Mouse (Mus musculus): ENCODE results near the gene Setd1a. TPM values are rescaled to one million over a fixed set of nuclear protein-coding genes. Genes with fewer than 3 reads are reported as not detected.
A peak's percentile ranks its signal among the peaks of the same experiment; 100 is the strongest.

The Setd1a gene
- polyA plus RNA-seq, 1 experiment from 2014 or later, result 20.7 TPM

- Histone ChIP-seq H3K36me3 (ENCODE audit: control insufficient read depth, insufficient read depth) (peaks cover 20% of the 10 kb centered on the region), H3K4me3 (replicated peaks; ENCODE audit: low read length) (no peak overlapping the region), H3K4me2 (ENCODE audit: low read length) (no peak overlapping the region), H3K27me3 (replicated peaks; ENCODE audit: control insufficient read depth, insufficient read depth, low read length) (no peaks in the 10 kb centered on the region), H3K27ac (ENCODE audit: low read length) (no peak overlapping the region), H3K9ac (replicated peaks; ENCODE audit: low read depth, low read length) (no peak overlapping the region), H3K4me1 (replicated peaks; ENCODE audit: control insufficient read depth, insufficient read depth, low read length) (no peaks in the 10 kb centered on the region), H3K9me3 (ENCODE audit: control insufficient read depth, low read length) (no peaks in the 10 kb centered on the region)
- ATAC-seq, result no peak
- 46% methylated on average over 7 of the region's 7 CpGs for WGBS
Measured at GRCm38 (mm10) chr7:127761026-127761425, 15.4 kb upstream of the Setd1a start.

GRCm38 (mm10) chr7:127763642-127764041 is 12.8 kb upstream of the Setd1a start:
- no peaks in the 10 kb centered on the region for H3K27me3 ChIP-seq (replicated peaks; ENCODE audit: control insufficient read depth, insufficient read depth, low read length)
- H3K4me1 ChIP-seq (replicated peaks; ENCODE audit: control insufficient read depth, insufficient read depth, low read length), result peaks cover 4% of the 10 kb centered on the region
- ATAC-seq, result no peak
- H3K4me2 ChIP-seq (ENCODE audit: low read length), result no peak overlapping the region
- 91% methylated on average over 4 of the region's 4 CpGs for WGBS
- no peak overlapping the region for H3K27ac ChIP-seq (ENCODE audit: low read length)
- H3K9ac ChIP-seq (replicated peaks; ENCODE audit: low read depth, low read length), result no peak overlapping the region
- H3K9me3 ChIP-seq (ENCODE audit: control insufficient read depth, low read length), result no peaks in the 10 kb centered on the region
- H3K4me3 ChIP-seq (replicated peaks; ENCODE audit: low read length), result no peak overlapping the region
- H3K36me3 ChIP-seq (ENCODE audit: control insufficient read depth, insufficient read depth), result peaks cover 29% of the 10 kb centered on the region

- ATAC-seq, result no peak
- no peak overlapping the region for H3K27ac ChIP-seq (ENCODE audit: low read length)
- no peak overlapping the region for H3K9ac ChIP-seq (replicated peaks; ENCODE audit: low read depth, low read length)
- H3K36me3 ChIP-seq (ENCODE audit: control insufficient read depth, insufficient read depth), result peaks cover 29% of the 10 kb centered on the region
- H3K27me3 ChIP-seq (replicated peaks; ENCODE audit: control insufficient read depth, insufficient read depth, low read length), result no peaks in the 10 kb centered on the region
- no peak overlapping the region for H3K4me2 ChIP-seq (ENCODE audit: low read length)
- WGBS, result 91% methylated on average over 2 of the region's 2 CpGs
- H3K9me3 ChIP-seq (ENCODE audit: control insufficient read depth, low read length), result no peaks in the 10 kb centered on the region
- H3K4me1 ChIP-seq (replicated peaks; ENCODE audit: control insufficient read depth, insufficient read depth, low read length), result peaks cover 23% of the 10 kb centered on the region
- H3K4me3 ChIP-seq (replicated peaks; ENCODE audit: low read length), result no peak overlapping the region
Measured at GRCm38 (mm10) chr7:127765756-127766155, 10.7 kb upstream of the Setd1a start.

- no peak for ATAC-seq
- Histone ChIP-seq H3K27ac (ENCODE audit: low read length) (no peak overlapping the region), H3K36me3 (ENCODE audit: control insufficient read depth, insufficient read depth) (peaks cover 29% of the 10 kb centered on the region), H3K9me3 (ENCODE audit: control insufficient read depth, low read length) (no peaks in the 10 kb centered on the region), H3K9ac (replicated peaks; ENCODE audit: low read depth, low read length) (no peak overlapping the region), H3K4me3 (replicated peaks; ENCODE audit: low read length) (no peak overlapping the region), H3K4me2 (ENCODE audit: low read length) (no peak overlapping the region), H3K27me3 (replicated peaks; ENCODE audit: control insufficient read depth, insufficient read depth, low read length) (no peaks in the 10 kb centered on the region), H3K4me1 (replicated peaks; ENCODE audit: control insufficient read depth, insufficient read depth, low read length) (peaks cover 24% of the 10 kb centered on the region)
- WGBS, result 83% methylated on average over 17 of the region's 17 CpGs
Measured at GRCm38 (mm10) chr7:127766851-127767609, 9.4 kb upstream of the Setd1a start.

GRCm38 (mm10) chr7:127767671-127768345 is 8.7 kb upstream of the Setd1a start:
- Histone ChIP-seq H3K4me3 (replicated peaks; ENCODE audit: low read length) (no peak overlapping the region), H3K4me2 (ENCODE audit: low read length) (no peak overlapping the region), H3K4me1 (replicated peaks; ENCODE audit: control insufficient read depth, insufficient read depth, low read length) (peaks cover 24% of the 10 kb centered on the region), H3K9me3 (ENCODE audit: control insufficient read depth, low read length) (no peaks in the 10 kb centered on the region), H3K27ac (ENCODE audit: low read length) (no peak overlapping the region), H3K27me3 (replicated peaks; ENCODE audit: control insufficient read depth, insufficient read depth, low read length) (no peaks in the 10 kb centered on the region), H3K9ac (replicated peaks; ENCODE audit: low read depth, low read length) (no peak overlapping the region), H3K36me3 (ENCODE audit: control insufficient read depth, insufficient read depth) (peaks cover 29% of the 10 kb centered on the region)
- ATAC-seq, result no peak
- WGBS, result 93% methylated on average over 19 of the region's 19 CpGs

- no peak for ATAC-seq
- peaks cover 26% of the 10 kb centered on the region for H3K36me3 ChIP-seq (ENCODE audit: control insufficient read depth, insufficient read depth)
- H3K4me1 ChIP-seq (replicated peaks; ENCODE audit: control insufficient read depth, insufficient read depth, low read length), result peaks cover 24% of the 10 kb centered on the region
- no peaks in the 10 kb centered on the region for H3K9me3 ChIP-seq (ENCODE audit: control insufficient read depth, low read length)
- H3K9ac ChIP-seq (replicated peaks; ENCODE audit: low read depth, low read length), result no peak overlapping the region
- WGBS, result 47% methylated on average over 13 of the region's 13 CpGs
- no peak overlapping the region for H3K4me3 ChIP-seq (replicated peaks; ENCODE audit: low read length)
- H3K27me3 ChIP-seq (replicated peaks; ENCODE audit: control insufficient read depth, insufficient read depth, low read length), result no peaks in the 10 kb centered on the region
- peak overlapping the region; percentile 16; the same call in 1 of the 2 replicates for H3K4me2 ChIP-seq (ENCODE audit: low read length)
- no peak overlapping the region for H3K27ac ChIP-seq (ENCODE audit: low read length)
Measured at GRCm38 (mm10) chr7:127768346-127768996, 8.0 kb upstream of the Setd1a start.

- Histone ChIP-seq H3K9me3 (ENCODE audit: control insufficient read depth, low read length) (no peaks in the 10 kb centered on the region), H3K36me3 (ENCODE audit: control insufficient read depth, insufficient read depth) (peaks cover 21% of the 10 kb centered on the region), H3K27ac (ENCODE audit: low read length) (peak overlapping the region; percentile 68), H3K4me3 (replicated peaks; ENCODE audit: low read length) (peak overlapping the region; percentile 53), H3K4me1 (replicated peaks; ENCODE audit: control insufficient read depth, insufficient read depth, low read length) (peaks cover 24% of the 10 kb centered on the region), H3K27me3 (replicated peaks; ENCODE audit: control insufficient read depth, insufficient read depth, low read length) (no peaks in the 10 kb centered on the region), H3K9ac (replicated peaks; ENCODE audit: low read depth, low read length) (peak overlapping the region; percentile 71), H3K4me2 (ENCODE audit: low read length) (peak overlapping the region; percentile 72)
- peak; percentile 90 for ATAC-seq
- under 1% methylated on average over 16 of the region's 16 CpGs for WGBS
Measured at GRCm38 (mm10) chr7:127768997-127769593, 7.4 kb upstream of the Setd1a start.

- WGBS, result under 1% methylated on average over 24 of the region's 24 CpGs
- H3K4me3 ChIP-seq (replicated peaks; ENCODE audit: low read length), result peak within 1 kb of the TSS; percentile 53
- H3K4me1 ChIP-seq (replicated peaks; ENCODE audit: control insufficient read depth, insufficient read depth, low read length), result peaks cover 24% of the 10 kb centered on the region
- peaks cover 19% of the 10 kb centered on the region for H3K36me3 ChIP-seq (ENCODE audit: control insufficient read depth, insufficient read depth)
- H3K4me2 ChIP-seq (ENCODE audit: low read length), result peak within 1 kb of the TSS; percentile 72
- H3K27ac ChIP-seq (ENCODE audit: low read length), result peak within 1 kb of the TSS; percentile 68
- ATAC-seq, result peak; percentile 52
- H3K9me3 ChIP-seq (ENCODE audit: control insufficient read depth, low read length), result no peaks in the 10 kb centered on the region
- no peaks in the 10 kb centered on the region for H3K27me3 ChIP-seq (replicated peaks; ENCODE audit: control insufficient read depth, insufficient read depth, low read length)
- peak within 1 kb of the TSS; percentile 71 for H3K9ac ChIP-seq (replicated peaks; ENCODE audit: low read depth, low read length)
Measured at GRCm38 (mm10) chr7:127769651-127770038, 6.8 kb upstream of the Setd1a start, which contains the start of gene Orai3. Gene Orai3, plus strand, starts transcription at chr7:127769815.
